Mouse (Mus musculus) bone marrow, adult 2 months (tissue): ENCODE results near the gene Tmem230.

ENCODE experiments used
- CTCF ChIP-seq: fragments of 200-500 bp; IDR thresholded peaks from 2 replicates; pipeline ENCODE4 v1.5.1; 2011; ENCODE audit warnings: low read length, control low read depth; ENCODE audit not compliant: control insufficient read depth, insufficient read depth
- POLR2A ChIP-seq: fragments of 200-500 bp; IDR thresholded peaks from 2 replicates; pipeline ENCODE4 v1.6.1; 2011; ENCODE audit warnings: low read depth, mild to moderate bottlenecking, control low read depth, low read length, borderline replicate concordance; ENCODE audit not compliant: control insufficient read depth

DNA sequence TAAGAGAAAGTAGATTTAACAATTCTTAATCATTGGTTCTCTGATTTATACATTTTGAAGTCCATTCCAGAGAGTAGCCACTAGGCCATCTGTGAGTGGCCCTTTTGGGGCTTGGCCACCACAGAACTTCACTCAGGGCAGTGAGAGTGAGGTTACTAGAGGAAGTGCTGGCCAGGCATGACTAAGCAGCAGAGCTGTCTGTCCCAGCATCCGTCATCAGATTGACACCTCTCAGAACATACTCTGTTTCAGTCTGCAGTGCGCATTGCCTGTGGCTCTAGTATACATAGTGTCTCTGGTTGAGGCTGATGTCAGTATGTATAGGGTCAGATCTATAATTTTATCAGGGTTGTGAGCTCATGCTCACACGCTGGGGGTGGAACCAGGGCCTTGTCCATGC, 21.6 kb upstream of the Tmem230 start:
- TF ChIP-seq POLR2A (no peak), CTCF (no peak)
